Mouse (Mus musculus) hindbrain, embryonic 12.5 days (tissue): ENCODE results near the gene Tbc1d9b. TPM values are rescaled to one million over a fixed set of nuclear protein-coding genes. Genes with fewer than 3 reads are reported as not detected.
"Not testable (repeated sequence)": the region's sequence is repeated elsewhere in the genome, so short reads cannot be mapped to it uniquely, and the experiment has no call there.

ENCODE experiments used
- ATAC-seq: fragments of 200-750 bp; cut with Nextera tagmentation; 2 replicates; pipeline ENCODE4 v1.8.0; 2017; ENCODE audit warnings: moderate TSS enrichment; ENCODE audit not compliant: low FRiP score
- H3K27ac ChIP-seq: fragments of 300-500 bp; sonication (generic); 2 replicates; pipeline ENCODE4 v1.5.1; 2016; ENCODE audit warnings: mild to moderate bottlenecking
- H3K27me3 ChIP-seq: fragments of 300-500 bp; sonication (generic); 2 replicates; pipeline ENCODE4 v1.6.1; 2016; ENCODE audit warnings: mild to moderate bottlenecking
- H3K36me3 ChIP-seq: fragments of 300-500 bp; sonication (generic); 2 replicates; pipeline ENCODE4 v1.6.1; 2016; ENCODE audit warnings: mild to moderate bottlenecking
- H3K4me1 ChIP-seq: fragments of 300-500 bp; sonication (generic); 2 replicates; pipeline ENCODE4 v1.6.1; 2016
- H3K4me2 ChIP-seq: fragments of 300-500 bp; sonication (generic); replicated peaks from 2 replicates; pipeline ENCODE4 v1.6.1; 2016; ENCODE audit warnings: mild to moderate bottlenecking
- H3K4me3 ChIP-seq: fragments of 300-500 bp; sonication (generic); 2 replicates; pipeline ENCODE4 v1.5.1; 2016; ENCODE audit warnings: mild to moderate bottlenecking
- H3K9ac ChIP-seq: fragments of 300-500 bp; sonication (generic); 2 replicates; pipeline ENCODE4 v1.6.1; 2016; ENCODE audit warnings: mild to moderate bottlenecking, moderate library complexity
- H3K9me3 ChIP-seq: fragments of 300-500 bp; sonication (generic); replicated peaks from 2 replicates; pipeline ENCODE4 v1.6.1; 2016; ENCODE audit warnings: mild to moderate bottlenecking
- WGBS: fragments of 180-500 bp; shearing (Covaris S2); methylation state at CpG from one replicate; pipeline ENCODE4 v1.1.7; 2016; 5-methylcytosine and 5-hydroxymethylcytosine counted together
- polyA plus RNA-seq: library from polyadenylated mRNA; unstranded; fragments of >200 nt; fragmentation: Nextera tagmentation; extraction: Ambion mirVana; gene quantifications from 2 replicates; pipeline ENCODE4 v1.2.1, GENCODE M21; 2016

The Tbc1d9b gene
- 46.1 and 51.2 TPM in 2 replicates for polyA plus RNA-seq

DNA sequence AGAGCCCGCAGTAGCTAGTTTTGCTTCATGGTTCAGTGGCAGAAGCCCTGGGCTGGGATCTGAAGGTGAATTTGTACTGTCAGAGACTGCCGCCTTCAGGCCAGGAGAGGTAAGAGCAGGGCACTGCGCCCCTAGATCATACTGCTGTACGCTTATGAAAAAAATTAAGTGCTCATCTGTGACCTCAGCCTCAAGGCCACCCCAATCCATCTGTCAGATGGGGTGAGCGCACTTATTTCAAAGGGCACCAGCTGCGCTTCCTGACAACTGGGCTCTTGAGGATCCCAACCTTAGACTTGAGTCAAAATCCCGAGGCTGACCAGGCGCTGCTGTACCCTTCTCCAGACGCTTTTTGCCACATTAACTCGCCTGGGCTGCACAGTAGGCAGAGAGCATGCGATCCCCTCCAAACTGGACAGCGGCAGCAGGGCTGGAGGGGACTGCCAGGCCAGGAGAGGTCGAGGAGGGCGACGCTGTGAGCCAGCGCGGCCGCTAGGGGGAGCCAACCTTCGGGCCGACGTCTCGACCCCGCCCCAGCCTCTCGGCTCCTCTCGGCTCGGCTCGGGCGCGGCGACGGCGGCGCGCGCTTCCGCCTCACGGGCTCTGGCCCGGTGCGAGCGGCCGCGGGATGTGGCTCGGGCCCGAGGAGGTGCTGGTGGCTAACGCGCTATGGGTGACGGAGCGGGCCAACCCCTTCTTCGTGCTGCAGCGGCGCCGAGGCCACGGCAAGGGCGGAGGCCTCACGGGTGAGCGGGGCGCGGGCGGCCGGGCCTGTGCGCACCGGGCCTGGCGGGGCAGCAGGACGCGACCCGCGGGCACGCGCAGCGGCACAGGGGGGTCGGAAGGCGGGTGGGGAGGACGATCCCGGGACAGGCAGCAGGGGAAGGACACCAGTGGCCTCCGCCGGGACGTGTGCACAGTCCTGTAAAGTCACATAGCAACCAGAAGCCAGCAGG is at the start of gene Tbc1d9b:
Tbc1d9b (plus strand) TSS at position 586 of the 956 bp plus-strand sequence.
- Histone ChIP-seq H3K27ac (peak within 1 kb of the TSS; percentile 90), H3K4me2 (peak within 1 kb of the TSS; percentile 69), H3K9me3 (no peaks in the 10 kb centered on the region), H3K4me1 (peaks cover 17% of the 10 kb centered on the region), H3K36me3 (peaks cover 8% of the 10 kb centered on the region), H3K9ac (peak within 1 kb of the TSS; percentile 99), H3K27me3 (no peaks in the 10 kb centered on the region), H3K4me3 (peak within 1 kb of the TSS; percentile 85)
- ATAC-seq = peak; percentile 94
- under 1% methylated on average over 67 of the region's 77 CpGs for WGBS

DNA sequence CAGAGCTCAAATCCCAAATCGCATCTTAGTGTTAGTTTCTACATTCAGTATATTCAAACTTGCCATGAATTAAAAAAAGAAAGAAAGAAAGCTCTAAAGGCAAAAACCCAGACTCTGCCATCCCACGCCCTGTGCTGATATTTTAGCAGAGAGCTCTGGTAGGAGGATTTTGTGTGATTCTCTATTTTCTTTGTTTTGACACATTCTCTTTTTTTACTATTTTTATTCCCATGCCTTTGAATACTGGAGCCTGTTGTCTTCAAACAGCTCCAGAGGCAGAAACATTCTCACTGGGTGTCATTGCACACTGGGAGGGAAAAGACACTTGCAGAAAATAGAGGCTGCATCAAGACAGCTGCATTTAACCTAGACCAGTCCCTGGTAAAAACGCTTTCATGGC is 45.0 kb upstream of the Tbc1d9b start:
- Histone ChIP-seq H3K9ac (no peak overlapping the region), H3K4me2 (no peak overlapping the region), H3K4me1 (peaks cover 12% of the 10 kb centered on the region), H3K36me3 (peaks cover 42% of the 10 kb centered on the region), H3K9me3 (no peaks in the 10 kb centered on the region), H3K4me3 (no peak overlapping the region), H3K27me3 (no peaks in the 10 kb centered on the region), H3K27ac (no peak overlapping the region)
- ATAC-seq = no peak
- 91% methylated on average over 3 of the region's 3 CpGs for WGBS

GRCm38 (mm10) chr11:50089840-50090239 is 41.4 kb upstream of the Tbc1d9b start:
- H3K36me3 ChIP-seq = peaks cover 54% of the 10 kb centered on the region
- ATAC-seq = no peak
- WGBS = 88% methylated on average over 1 of the region's 1 CpGs

GRCm38 (mm10) chr11:50090982-50091675 is 40.1 kb upstream of the Tbc1d9b start:
- Histone ChIP-seq H3K4me1 (peaks cover 17% of the 10 kb centered on the region), H3K9ac (no peak overlapping the region), H3K4me3 (no peak overlapping the region), H3K36me3 (peaks cover 59% of the 10 kb centered on the region), H3K27ac (peak overlapping the region; percentile 46), H3K27me3 (no peaks in the 10 kb centered on the region), H3K9me3 (no peaks in the 10 kb centered on the region), H3K4me2 (no peak overlapping the region)
- ATAC-seq = no peak
- WGBS = 46% methylated on average over 5 of the region's 5 CpGs

More at GRCm38 (mm10) chr11:50089840-50090239, 41.4 kb upstream of the Tbc1d9b start:
- no peaks in the 10 kb centered on the region for H3K27me3 ChIP-seq
- 0 out of 2 replicates have a peak overlapping the region, but pooled peaks have one; percentile 46 for H3K27ac ChIP-seq
- no peak overlapping the region for H3K4me3 ChIP-seq
- no peak overlapping the region for H3K9ac ChIP-seq
- no peak overlapping the region for H3K4me2 ChIP-seq
- no peaks in the 10 kb centered on the region for H3K9me3 ChIP-seq
- H3K4me1 ChIP-seq = peaks cover 17% of the 10 kb centered on the region

GRCm38 (mm10) chr11:50091681-50092080 is 39.5 kb upstream of the Tbc1d9b start:
- H3K27me3 ChIP-seq = no peaks in the 10 kb centered on the region
- peaks cover 60% of the 10 kb centered on the region for H3K36me3 ChIP-seq
- H3K4me1 ChIP-seq = peaks cover 17% of the 10 kb centered on the region
- H3K27ac ChIP-seq = no peak overlapping the region
- H3K9me3 ChIP-seq = no peaks in the 10 kb centered on the region
- H3K4me2 ChIP-seq = no peak overlapping the region
- no peak overlapping the region for H3K4me3 ChIP-seq
- H3K9ac ChIP-seq = no peak overlapping the region
- no peak for ATAC-seq

DNA sequence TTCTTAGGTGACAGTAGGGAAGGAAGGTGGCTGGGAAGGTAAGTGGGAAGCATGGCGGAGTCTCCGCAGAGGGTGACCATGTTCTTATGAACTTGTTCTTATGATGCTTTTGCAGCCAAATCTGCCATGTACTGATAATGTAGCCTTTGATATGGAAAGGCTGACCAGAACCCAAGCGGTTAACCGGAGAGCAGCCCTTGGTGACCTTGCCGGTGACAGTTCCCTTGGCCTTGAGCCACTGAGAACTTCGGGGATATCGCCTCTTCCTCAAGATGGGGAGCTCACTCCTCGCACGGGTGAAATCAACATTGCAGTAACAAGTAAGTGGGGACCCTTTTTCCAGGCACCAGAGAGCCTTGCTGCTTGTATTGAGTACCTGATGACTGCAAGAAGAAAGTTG is 35.5 kb upstream of the Tbc1d9b start:
- Histone ChIP-seq H3K27me3 (no peaks in the 10 kb centered on the region), H3K9me3 (no peaks in the 10 kb centered on the region), H3K4me1 (peaks cover 10% of the 10 kb centered on the region), H3K4me3 (no peak overlapping the region), H3K36me3 (peaks cover 59% of the 10 kb centered on the region), H3K27ac (no peak overlapping the region), H3K4me2 (no peak overlapping the region), H3K9ac (no peak overlapping the region)
- no peak for ATAC-seq
- 94% methylated on average over 9 of the region's 9 CpGs for WGBS

GRCm38 (mm10) chr11:50097091-50097490 is 34.1 kb upstream of the Tbc1d9b start:
- Histone ChIP-seq H3K9ac (no peak overlapping the region), H3K4me1 (no peaks in the 10 kb centered on the region), H3K9me3 (no peaks in the 10 kb centered on the region), H3K27ac (no peak overlapping the region), H3K4me2 (no peak overlapping the region), H3K36me3 (peaks cover 58% of the 10 kb centered on the region), H3K4me3 (no peak overlapping the region), H3K27me3 (no peaks in the 10 kb centered on the region)
- 93% methylated on average over 6 of the region's 6 CpGs for WGBS
- ATAC-seq = no peak

- Histone ChIP-seq H3K36me3 (peaks cover 50% of the 10 kb centered on the region), H3K4me2 (no peak overlapping the region), H3K9me3 (no peaks in the 10 kb centered on the region), H3K4me3 (no peak overlapping the region), H3K27me3 (no peaks in the 10 kb centered on the region), H3K27ac (no peak overlapping the region), H3K9ac (no peak overlapping the region), H3K4me1 (peaks cover 3% of the 10 kb centered on the region; the same call in 1 of the 2 replicates)
- 87% methylated on average over 8 of the region's 8 CpGs for WGBS
- no peak for ATAC-seq
Measured at GRCm38 (mm10) chr11:50098961-50099481, 32.2 kb upstream of the Tbc1d9b start.

DNA sequence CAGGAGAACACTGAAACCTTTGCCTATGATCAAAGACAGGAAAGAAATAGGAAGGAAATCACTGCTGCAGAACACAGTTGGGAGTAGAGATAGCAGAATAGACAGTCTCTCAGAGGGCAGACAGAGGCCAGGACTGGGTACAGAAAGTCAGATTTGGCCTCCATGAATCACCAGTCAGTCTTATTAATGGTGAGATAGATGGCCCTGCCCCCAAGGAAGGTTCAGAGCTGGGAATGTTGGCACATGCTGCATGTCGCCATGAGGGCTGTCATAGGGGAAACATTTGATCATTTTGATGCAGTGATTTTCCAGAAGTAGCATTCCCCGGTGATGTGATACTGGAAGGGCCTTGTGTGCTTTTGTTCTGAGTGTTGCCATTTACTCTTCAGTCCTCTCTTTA is 31.5 kb upstream of the Tbc1d9b start:
- Histone ChIP-seq H3K9me3 (no peaks in the 10 kb centered on the region), H3K27ac (no peak overlapping the region), H3K4me3 (no peak overlapping the region), H3K9ac (no peak overlapping the region), H3K27me3 (no peaks in the 10 kb centered on the region), H3K36me3 (peaks cover 50% of the 10 kb centered on the region), H3K4me1 (peaks cover 3% of the 10 kb centered on the region; the same call in 1 of the 2 replicates), H3K4me2 (no peak overlapping the region)
- no peak for ATAC-seq
- WGBS = 89% methylated on average over 2 of the region's 2 CpGs

DNA sequence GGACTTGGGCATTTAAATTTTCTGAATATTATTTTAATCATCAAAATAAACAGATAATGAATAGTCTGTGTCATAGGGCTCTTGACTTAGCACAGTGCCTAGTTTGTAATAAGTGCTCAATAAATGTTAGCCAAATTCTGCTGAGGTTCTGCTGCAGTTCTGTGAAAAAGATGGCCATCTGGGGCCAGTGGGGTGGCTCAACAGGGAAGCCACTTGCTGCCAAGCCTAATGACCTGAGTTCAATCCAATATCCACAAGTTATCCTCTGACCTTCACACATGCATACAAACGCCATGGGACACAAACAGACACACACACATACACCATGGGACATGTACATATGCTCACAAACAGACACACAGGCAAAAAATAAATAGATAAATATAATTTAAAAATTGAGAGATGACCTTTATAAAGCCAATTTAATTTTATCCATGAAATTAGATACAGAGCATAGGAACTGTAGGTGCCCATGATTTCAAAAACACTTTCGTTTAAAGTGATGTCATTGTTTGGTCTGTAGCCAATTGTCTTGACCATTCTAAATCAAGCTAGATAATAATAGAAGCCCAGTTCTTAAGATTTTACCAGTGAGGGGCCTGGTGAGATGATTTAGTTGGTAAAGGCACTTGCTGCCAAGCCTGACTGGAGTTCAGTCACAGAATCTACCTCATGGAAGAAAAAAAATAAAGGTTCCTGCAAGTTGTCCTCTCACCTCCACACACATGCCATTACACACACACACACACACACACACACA is 30.5 kb upstream of the Tbc1d9b start:
- 85% methylated on average over 2 of the region's 2 CpGs for WGBS
- Histone ChIP-seq H3K9ac (no peak overlapping the region), H3K9me3 (no peaks in the 10 kb centered on the region), H3K4me2 (no peak overlapping the region), H3K27me3 (no peaks in the 10 kb centered on the region), H3K36me3 (peaks cover 44% of the 10 kb centered on the region), H3K4me1 (peaks cover 3% of the 10 kb centered on the region; the same call in 1 of the 2 replicates), H3K4me3 (no peak overlapping the region), H3K27ac (no peak overlapping the region)
- ATAC-seq = no peak

GRCm38 (mm10) chr11:50101962-50102361 is 29.2 kb upstream of the Tbc1d9b start:
- not testable (repeated sequence) for H3K9ac ChIP-seq, ATAC-seq, H3K9me3 ChIP-seq, H3K4me3 ChIP-seq, H3K4me2 ChIP-seq, H3K27me3 ChIP-seq, H3K4me1 ChIP-seq, H3K27ac ChIP-seq
- peaks cover 34% of the 10 kb centered on the region for H3K36me3 ChIP-seq
- 93% methylated on average over 4 of the region's 4 CpGs for WGBS
